Mouse (Mus musculus): ENCODE measurements around the gene Hcfc1.
A peak's percentile ranks its signal among the peaks of the same experiment; 100 is the strongest.

Hcfc1 gene

DNA sequence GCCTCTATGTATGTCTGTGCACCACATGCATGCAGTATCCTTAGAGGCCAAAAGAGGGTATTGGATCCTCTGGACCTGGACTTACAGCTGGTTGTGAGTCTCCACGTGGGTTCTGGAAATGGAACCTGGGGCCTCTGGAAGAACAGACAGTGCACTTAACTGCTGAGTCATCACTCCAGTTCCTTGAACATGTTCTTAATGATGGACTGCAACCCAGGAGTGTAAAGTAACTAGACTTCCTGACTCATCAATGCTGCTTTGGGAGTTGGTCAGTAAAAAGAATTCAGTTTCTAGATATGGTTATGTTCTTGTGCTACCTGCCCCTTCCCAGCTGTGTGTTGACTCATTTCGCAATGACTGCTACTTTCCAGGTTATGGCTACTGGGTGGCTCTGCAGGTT is 34.3 kb downstream of the Hcfc1 start:
- DNase-seq, result no peak

DNA sequence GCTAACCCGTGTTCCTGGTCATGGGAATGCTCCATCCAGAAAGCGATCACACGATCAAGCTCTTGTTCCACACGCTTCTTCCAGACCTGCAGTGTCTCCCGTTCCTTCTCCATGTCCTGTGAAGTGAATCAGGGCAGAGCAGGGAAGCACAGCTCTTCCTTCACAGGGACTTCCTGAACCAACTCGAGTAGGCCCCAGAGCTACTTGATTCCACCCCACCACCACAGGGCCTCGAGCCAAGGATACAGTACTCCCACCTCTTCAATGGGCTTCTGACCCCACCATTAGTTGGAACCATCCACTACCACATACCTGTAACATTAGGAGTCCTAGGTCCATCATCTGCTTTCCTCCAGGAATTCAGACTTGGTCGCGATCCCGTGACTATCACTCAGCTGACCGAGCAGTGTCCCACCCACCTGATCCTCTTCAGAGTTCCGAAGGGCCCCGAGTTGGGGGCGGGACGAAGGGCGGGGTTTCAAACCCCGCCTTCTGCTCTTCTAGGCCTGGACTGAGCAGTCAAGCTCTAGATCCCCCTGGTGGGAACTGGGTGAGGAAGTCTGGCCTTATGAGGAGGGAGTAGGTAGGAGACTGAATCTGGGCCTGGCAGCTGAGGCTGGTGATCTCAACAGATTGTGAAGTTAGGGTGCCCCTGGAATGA is 35.6 kb downstream of the Hcfc1 start, which contains the start of gene Renbp:
Gene Renbp (minus strand): TSS at position 449 of the 661 bp plus-strand sequence.
- peak; percentile 55 for DNase-seq

DNA sequence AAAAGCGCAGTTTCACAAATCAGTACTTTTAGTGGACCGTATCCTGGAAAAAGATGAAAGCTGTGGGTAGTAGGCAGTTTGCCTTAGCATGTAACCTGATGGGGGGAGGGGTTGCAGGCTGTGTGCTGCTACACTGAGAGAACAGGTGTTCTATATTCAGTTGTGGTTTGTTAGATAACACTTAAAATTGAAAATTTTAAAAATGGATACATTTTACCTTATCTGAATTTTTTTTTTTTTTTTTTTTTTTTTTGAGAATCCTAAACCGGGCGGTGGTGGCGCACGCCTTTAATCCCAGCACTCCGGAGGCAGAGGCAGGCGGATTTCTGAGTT is 43.6 kb downstream of the Hcfc1 start:
- peak; percentile 43 for DNase-seq

DNA sequence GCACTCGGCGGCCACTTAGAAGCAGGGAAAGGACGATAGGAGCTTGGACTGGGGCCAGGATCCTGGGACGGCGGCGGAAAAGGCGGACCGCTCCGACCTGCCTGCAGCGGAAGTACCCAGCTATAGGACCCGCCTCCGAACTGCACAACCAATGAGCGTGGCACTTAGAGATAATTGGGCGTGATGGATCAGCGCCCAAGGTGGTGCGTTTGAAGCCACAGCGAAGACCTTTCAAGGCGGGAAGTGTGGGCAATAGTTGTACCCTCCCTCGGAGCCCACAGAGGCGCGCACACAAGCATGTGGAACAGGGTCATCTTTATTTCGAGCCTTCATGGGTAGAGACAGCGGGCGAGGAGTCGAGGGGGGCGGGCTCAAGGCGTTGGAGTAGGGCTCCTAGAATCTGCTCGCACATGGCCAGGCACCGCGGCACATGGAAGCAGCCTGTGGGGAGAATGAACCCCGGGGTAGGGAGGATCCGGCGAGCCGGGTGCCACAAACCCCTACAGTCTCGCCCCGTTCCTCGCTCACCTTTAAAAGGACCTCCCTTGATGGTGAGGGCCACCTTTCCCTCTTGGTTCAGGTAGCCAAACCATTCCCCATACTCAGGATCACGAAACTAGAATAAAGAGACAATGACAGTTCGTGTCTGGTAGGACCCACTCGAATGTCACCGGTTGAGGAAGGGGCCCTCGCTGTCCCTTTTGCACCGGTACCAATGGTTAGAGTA is 44.2 kb downstream of the Hcfc1 start, which contains the start of the genes Arhgap4 and Naa10:
Gene Arhgap4 (minus strand): TSS at position 48 of the 727 bp plus-strand sequence.
Gene Naa10 (minus strand): TSS at position 122 of the 727 bp plus-strand sequence.
- DNase-seq, result peak; percentile 81

DNA sequence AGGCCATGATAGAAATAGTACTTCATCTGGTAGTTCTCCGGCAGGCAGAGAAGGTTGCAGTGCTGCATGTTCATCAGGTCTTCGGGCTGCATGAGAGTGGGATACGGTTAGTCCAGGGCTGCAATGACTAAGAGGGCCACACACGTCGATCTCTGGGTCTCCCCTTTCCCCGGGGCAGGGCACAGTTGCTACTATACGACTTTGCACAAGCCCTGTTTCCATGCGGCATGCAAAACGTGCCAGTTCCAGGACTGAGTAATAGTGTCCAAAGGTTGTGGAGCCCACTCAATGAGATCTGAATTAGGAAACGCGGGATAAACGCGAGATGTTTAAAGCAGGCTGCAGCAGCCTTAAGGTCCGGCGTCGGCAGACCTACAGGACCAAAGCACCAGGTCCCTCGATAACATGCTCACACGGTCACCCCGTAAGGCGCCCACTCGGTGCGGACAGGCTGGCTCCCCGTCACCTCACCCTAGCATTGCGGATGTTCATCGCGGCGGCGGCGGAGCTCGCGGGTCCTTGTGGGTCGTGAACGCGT is 44.8 kb downstream of the Hcfc1 start:
- DNase-seq, result no peak

DNA sequence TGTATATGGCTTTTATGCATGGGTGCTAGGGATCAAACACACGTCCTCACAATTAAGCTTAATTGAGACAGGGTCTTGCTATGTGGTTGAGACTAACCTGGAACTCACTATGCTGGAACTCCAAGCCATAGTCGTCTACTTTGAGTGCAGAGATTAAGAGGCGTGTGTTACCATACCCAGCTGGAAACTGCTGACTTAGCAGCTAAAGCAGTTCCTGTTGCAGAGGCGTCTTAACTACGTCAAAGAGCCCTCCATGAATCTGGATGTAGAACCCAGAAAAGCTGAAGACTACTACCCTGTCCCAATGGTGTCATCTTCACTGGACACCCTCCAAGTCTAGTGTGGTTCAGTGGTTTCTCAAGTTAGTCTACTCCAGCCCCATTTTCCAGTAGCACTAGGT is 47.5 kb downstream of the Hcfc1 start:
- DNase-seq, result no peak

DNA sequence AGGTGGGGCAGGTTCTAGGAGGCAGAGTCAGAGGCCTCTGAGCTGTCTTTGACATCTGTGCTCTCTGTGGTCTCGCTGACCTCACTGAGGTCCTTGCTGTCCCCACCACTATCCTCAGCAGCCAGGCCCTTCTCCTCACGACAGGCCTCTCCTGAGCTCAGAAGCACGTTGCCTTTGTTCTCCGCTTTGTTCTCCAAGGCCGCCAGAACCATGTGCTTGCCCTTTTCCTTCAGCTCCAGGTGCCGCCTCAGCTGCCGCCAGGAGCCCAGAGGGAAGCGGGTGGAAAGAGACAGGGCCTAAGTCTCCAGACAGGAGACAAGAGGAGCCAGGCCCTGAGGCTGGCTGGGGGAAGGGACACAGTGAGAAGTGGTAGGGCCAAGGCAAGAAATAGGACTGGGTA is 49.2 kb downstream of the Hcfc1 start:
- DNase-seq, result no peak

DNA sequence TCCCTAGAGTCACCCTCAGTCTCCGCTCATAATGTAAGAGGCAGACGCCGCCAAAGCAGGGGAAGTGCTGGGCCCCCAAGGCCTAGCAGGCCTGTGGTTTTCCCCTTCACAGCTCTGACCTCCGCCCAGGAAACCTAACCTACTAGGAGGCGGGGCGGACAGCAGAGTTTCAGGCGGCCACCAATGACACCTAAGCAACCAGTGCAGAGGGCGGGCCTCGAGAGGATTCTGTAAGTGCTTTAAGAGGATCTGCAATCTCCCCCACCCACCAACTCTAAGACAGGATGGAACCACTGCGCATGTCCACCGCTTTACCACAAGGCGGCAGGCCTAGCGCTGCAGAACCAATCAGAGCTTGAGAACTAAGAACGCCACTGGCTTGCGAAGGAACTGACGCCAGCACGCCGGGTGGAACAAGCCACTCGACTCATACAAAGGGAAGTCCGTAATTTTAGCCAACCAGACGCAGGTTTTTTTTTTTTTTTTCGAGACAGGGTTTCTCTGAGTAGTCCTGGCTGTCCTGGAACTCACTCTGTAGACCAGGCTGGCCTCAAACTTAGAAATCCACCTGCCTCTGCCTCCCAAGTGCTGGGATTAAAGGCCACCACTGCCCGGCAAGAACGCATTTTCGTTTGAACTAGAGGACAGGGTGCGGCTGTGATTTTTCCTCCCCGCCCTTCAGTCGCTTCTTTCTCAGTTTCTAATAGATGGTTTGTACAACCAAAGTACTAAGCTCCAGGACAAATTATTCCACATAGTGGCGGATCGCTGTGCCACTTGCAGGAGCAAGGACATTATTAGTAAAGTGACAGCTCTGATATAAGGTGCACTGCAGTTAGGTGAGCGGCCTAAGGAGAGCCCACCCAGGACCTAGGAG is 51.1 kb downstream of the Hcfc1 start:
- peak; percentile 88 for DNase-seq

DNA sequence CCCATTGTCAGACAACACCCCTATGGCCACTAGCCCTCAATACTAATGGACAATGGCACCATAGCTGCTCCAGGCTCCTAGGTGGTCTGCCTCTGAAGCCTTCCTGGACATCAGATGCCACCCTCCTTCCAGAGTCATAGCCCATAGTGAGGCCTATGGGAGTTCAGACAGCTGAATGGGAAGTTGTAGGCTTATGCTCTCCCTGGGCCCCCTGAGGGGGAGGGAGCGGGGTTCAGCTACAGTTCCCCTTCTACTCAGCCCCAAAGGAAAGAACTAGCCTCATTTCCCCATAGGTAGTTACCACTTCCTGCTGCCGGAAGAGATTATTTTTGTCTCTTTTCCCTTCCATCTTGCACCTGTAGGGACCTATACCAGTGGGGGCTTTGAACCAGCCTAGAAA is 54.6 kb downstream of the Hcfc1 start:
- peak; percentile 78 for DNase-seq

DNA sequence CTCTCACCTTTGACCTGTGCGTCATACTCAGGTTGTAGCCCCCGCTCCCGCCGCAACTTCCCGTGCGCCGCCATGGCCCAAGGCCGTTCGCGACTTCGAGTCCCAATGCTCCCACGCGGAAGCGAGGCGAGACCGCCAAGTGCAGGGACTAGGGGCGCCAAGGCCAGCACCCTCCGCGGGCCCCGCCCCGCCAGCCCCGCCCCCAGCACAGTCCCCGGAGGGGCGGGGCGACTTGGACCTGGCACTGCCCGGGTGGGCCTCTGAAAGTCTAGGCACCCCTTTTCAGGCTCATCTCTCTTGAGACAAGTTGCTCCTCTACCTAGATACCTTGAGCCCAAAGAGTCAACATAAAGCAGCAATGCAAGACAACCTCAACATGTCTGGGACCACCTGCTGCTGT is 55.0 kb downstream of the Hcfc1 start:
- DNase-seq, result peak; percentile 84

DNA sequence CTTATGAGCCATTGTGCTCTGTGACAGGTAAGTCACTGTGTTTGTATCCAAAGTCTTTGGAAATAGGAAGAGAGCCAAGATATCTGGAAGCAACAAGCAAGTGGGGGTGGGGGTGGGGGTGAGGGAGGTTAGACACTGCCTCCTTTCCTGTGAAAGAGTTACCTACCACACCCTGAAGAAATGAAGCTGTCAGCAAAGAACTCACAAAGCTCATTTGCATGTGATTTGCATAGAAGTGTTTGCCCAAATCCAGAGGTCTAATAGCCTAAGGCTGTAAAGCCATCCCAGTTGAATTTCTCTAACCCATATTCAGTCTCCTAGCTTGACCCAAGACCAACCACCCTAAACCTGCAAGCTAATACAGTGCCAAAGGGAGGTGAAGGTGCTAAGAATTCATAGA is 55.7 kb downstream of the Hcfc1 start:
- DNase-seq, result no peak

DNA sequence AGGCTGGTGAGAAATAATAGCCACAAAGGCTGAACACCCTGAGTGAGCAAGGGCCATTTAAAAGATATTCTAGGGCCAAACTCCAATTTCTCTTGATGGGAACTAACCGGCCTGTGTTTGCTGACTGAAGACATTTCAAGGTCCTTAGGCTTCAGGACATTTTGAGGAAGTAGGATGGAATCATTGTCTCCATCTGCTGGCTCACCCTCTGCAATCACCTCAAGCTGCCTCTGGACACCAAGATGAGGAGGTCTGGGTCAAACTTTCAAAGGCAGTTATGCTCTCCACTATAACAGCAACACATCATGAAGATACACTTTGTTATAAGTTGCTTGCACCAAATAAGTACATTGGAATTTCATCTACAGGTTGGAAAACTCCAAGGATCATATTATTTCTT is 56.1 kb downstream of the Hcfc1 start:
- no peak for DNase-seq

DNA sequence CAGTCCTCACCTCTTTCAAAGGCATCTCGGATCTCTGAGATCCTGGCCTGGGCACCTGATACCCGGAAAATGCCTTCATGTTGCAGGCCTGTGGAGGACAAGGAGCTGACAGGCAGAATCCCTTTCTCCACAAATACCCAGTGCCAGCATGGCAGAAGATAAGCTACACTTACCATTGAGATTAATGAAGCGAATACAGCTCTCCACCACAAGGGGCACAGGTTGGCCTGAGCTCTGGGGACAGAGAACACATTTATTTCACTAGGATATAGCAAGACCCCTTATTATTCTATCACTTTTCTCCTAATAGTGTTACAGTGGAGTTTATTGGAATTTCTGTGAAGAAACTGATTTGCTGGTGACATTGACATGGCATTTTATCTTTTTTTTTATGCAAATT is 68.2 kb downstream of the Hcfc1 start:
- no peak for DNase-seq

DNA sequence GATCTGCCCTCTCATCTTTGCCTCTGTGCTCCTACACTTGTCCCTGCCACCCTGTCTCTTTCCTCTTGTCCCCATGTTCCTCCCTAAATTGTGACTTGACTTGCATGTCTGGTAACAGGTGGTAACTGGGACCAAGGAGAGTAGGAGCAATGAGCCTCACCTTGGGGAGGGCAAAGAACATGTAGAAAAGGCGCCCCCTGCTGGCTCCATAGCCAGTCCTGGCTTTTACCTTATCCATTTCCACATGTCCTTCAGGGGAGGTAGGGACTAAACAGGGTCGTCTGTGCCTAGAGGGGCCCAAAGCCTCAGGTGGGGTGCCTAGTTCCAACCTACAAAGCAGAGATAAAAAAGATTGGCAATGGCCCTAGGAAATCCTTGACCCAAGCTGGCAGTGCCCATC is 70.4 kb downstream of the Hcfc1 start, which contains the start of gene L1cam:
Gene L1cam (minus strand): TSS at position 387 of the 400 bp plus-strand sequence.
- peak; percentile 57 for DNase-seq

DNA sequence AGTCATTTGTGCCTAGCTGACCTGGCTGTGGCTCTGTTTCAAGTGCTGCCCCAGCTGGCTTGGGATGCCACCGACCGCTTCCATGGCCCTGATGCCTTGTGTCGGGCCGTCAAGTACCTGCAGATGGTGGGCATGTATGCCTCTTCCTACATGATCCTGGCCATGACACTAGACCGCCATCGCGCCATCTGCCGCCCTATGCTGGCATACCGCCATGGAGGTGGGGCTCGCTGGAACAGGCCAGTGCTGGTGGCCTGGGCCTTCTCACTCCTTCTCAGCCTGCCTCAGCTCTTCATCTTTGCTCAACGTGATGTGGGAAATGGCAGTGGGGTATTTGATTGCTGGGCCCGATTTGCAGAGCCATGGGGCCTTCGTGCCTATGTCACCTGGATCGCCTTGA is 73.3 kb downstream of the Hcfc1 start:
- no peak for DNase-seq

All from thymus, postnatal 25 days (tissue).